Mouse (Mus musculus) central nervous system, embryonic 14 days (tissue): ENCODE data around the gene Gm11239. TPM values are rescaled to one million over a fixed set of nuclear protein-coding genes. Genes with fewer than 3 reads are reported as not detected.

ENCODE experiments used
- polyA plus RNA-seq: library from polyadenylated mRNA; depleted of rRNA; stranded (reverse); fragments of >200 nt; gene quantifications from 2 replicates; pipeline ENCODE4 v1.2.3, GENCODE M21; 2012; rRNA removed

Gm11239 gene
- polyA plus RNA-seq: not detected in 2 replicates

DNA sequence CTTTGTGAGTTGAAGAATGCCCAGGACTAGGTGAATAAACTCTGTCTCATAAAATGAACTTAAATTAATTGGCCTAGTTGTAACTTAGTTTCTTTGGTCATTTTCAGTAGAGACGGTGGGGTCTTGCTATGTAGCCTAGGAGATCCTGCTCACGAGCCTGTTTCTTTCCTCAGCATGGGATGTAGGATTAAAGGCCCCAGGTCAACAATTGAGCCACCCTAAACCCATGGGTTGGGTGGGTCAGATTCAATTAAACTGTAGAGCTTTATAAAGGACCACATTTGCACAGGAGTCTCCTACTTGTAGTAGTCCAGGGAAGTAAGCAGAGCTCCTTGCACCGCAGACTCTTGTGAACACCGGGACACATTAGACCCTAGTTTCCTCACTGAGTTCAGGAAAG lies at the start of gene Gm11239:
TSS of gene Gm11239 (plus strand) at position 301 of the 400 bp plus-strand sequence.

DNA sequence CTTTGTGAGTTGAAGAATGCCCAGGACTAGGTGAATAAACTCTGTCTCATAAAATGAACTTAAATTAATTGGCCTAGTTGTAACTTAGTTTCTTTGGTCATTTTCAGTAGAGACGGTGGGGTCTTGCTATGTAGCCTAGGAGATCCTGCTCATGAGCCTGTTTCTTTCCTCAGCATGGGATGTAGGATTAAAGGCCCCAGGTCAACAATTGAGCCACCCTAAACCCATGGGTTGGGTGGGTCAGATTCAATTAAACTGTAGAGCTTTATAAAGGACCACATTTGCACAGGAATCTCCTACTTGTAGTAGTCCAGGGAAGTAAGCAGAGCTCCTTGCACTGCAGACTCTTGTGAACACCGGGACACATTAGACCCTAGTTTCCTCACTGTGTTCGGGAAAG lies 45.5 kb upstream of the Gm11239 start, which contains the start of gene Gm11237:
TSS of gene Gm11237 (plus strand) at position 301 of the 400 bp plus-strand sequence.

DNA sequence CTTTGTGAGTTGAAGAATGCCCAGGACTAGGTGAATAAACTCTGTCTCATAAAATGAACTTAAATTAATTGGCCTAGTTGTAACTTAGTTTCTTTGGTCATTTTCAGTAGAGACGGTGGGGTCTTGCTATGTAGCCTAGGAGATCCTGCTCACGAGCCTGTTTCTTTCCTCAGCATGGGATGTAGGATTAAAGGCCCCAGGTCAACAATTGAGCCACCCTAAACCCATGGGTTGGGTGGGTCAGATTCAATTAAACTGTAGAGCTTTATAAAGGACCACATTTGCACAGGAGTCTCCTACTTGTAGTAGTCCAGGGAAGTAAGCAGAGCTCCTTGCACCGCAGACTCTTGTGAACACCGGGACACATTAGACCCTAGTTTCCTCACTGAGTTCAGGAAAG lies 30.3 kb upstream of the Gm11239 start, which contains the start of gene Gm11236:
TSS of gene Gm11236 (plus strand) at position 301 of the 400 bp plus-strand sequence.

DNA sequence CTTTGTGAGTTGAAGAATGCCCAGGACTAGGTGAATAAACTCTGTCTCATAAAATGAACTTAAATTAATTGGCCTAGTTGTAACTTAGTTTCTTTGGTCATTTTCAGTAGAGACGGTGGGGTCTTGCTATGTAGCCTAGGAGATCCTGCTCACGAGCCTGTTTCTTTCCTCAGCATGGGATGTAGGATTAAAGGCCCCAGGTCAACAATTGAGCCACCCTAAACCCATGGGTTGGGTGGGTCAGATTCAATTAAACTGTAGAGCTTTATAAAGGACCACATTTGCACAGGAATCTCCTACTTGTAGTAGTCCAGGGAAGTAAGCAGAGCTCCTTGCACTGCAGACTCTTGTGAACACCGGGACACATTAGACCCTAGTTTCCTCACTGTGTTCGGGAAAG lies 15.1 kb downstream of the Gm11239 start, which contains the start of gene Gm428:
TSS of gene Gm428 (plus strand) at position 301 of the 400 bp plus-strand sequence.

Other genes starting within 250 kb of the Gm11239 start
- gene Gm11238, start 60.5 kb upstream of the Gm11239 start, polyA plus RNA-seq: not detected in 2 replicates
- not detected in 2 replicates for gene Gm11237, start 45.4 kb upstream of the Gm11239 start, polyA plus RNA-seq
- gene Gm11236, start 30.2 kb upstream of the Gm11239 start, polyA plus RNA-seq: not detected in 2 replicates
- not detected in 2 replicates for gene Gm428, start 15.2 kb downstream of the Gm11239 start, polyA plus RNA-seq
- 0.14 and 0.51 TPM in 2 replicates for gene Rasef, start 122.6 kb downstream of the Gm11239 start, polyA plus RNA-seq
- not detected in 2 replicates for gene Gm11758, start 207.9 kb downstream of the Gm11239 start, polyA plus RNA-seq
- not detected in 2 replicates for gene Gm11757, start 222.8 kb downstream of the Gm11239 start, polyA plus RNA-seq
- not detected in 2 replicates for gene Gm13871, start 237.6 kb downstream of the Gm11239 start, polyA plus RNA-seq